Mouse (Mus musculus): Measurements from ENCODE around the gene Hbq1a. TPM values are rescaled to one million over a fixed set of nuclear protein-coding genes. Genes with fewer than 3 reads are reported as not detected.

Gene Hbq1a
- total RNA-seq, 4 experiments from 2014 or later, result 0.67 to 1.9 (median 0.71) TPM; not detected in 1

- DNase-seq (ENCODE audit: low spot score in 2 of 2), result peak in 1 of 2 experiments; percentile 53
Observed at GRCm38 (mm10) chr11:32321196-32321565, 21.3 kb downstream of the Hbq1a start.

GRCm38 (mm10) chr11:32324609-32325008 is 24.7 kb downstream of the Hbq1a start:
- peak; percentile 64 to 90 for DNase-seq (ENCODE audit: low spot score in 2 of 2)

GRCm38 (mm10) chr11:32331075-32331474 is 31.2 kb downstream of the Hbq1a start:
- DNase-seq (ENCODE audit: low spot score in 2 of 2), result no peak

DNA sequence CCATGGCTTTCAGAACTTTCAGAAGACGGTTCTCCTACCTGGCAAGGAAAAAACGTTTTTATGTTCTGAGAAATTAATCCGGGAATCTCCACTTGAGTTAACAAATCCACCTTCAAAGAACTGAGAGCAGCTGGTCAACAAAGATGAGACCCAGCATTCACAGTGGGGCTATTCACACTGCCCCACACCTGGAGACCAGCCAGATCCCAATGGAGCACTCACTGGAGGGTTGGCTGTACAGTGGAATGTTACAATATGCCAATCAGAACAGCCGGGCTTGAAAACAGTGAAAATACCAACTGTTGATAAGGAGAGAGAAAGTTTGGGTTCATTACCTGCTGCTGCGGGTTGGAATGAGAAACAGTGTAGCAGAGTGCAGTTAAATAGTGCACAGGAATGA is 32.0 kb downstream of the Hbq1a start:
- no peak for DNase-seq (ENCODE audit: low spot score in 2 of 2)

DNA sequence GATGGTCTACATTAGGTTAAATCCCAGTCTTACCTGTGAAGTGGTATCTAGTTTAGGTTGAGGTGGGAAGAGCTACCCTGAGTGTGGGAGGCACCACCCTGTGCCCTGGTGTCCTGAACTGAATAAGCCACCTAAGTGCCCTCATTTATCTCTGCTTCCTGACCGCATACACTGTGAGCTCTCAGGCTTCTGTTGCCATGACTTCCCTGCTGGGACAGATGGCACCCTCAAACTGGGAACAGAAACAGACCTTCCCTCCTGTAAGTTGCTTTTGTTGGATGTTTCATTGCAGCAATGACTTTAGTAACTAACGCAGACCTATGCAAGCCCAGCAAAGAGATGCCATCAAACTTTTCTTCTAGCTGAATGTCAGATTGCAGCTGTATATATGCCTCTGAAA is 33.4 kb downstream of the Hbq1a start:
- no peak for DNase-seq (ENCODE audit: low spot score in 2 of 2)

DNA sequence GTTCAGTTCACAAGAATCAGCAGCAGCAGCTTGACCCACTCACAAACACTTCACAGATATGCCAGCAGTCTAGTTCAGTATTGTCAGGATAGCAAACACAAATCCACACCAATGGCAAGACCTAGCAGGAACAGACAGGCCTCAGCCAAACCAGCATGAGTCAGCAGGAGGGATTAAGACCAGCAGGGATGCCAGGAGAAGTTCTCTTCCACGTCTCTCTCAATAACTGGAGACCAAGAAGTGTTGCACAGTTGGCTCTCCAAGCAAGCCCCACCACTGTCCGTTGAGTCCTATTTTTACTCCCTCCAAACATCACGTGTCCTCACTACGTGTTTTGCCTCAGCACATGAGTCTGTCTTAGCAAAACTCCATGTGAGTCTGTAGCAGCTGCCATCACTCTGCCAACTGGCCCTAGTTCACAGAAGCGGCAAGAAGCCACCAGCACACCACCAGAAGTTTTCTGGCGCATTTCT is 36.6 kb downstream of the Hbq1a start:
- no peak for DNase-seq (ENCODE audit: low spot score in 2 of 2)

DNA sequence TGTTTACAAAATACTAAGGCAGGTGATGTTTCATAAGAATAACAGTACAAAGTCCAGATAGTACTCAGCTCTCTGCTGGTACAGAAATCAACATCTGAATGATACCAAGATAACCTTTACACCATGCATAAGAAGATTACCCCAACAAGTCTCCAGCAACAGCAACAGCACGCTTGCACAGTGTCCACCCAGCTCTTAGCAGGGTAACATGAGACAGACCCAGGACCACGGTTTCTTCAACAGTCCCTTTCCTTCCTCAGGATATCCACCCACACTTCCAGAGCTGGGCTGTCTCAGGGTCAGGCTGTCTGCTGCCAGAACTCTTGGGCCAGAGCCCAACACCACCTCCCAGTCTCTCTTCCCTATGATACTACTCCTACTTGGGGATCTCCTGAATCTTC is 39.3 kb downstream of the Hbq1a start:
- DNase-seq (ENCODE audit: low spot score in 2 of 2), result no peak

DNA sequence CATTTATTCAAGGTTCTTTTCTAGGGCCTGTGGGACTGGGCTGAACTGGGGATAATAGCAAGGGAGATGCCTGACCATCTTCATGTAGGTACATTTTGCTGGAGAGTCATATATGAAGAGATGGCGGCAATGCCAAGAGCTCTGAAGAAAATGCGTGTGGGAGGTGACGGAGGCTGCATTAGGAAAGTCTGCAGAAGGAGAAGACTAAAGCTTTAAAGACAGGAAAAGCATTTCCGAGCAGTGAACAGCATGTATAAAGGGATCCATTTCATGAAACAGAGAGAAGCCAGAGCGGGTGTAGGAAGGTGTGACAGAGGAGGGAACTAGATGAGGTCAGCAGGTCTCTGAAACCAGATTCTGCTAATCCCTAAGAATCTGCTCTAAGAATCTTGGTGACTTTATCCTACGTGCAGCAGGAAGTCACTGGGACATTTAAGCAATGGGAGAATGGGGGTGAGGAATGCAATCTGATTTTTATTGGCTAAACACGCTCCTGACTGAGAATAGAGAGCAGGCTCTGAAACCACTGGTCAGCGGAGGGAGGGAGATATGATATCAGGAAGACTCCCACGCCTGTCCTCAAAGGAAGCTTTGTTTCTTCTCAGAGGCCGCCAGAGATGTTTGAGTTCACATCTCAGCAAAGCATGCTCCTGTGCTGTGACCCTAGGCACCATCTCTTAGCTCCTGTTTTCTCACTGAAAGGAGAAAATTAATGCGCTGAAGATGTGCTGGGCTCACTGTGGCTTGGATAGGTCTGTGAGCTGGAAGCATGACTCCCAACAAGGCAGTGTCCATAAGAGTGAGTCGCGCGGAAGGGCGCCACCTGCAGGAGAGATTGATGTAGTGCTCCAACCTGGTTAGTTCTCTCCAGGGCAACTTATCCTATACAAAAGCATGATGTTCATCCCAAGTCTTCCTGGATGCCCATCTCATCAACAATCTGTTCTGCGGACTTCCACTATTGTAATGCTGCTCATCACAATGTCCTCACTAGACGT is 40.9 kb downstream of the Hbq1a start:
- DNase-seq (ENCODE audit: low spot score in 2 of 2), result peak in 1 of 2 experiments; percentile 67

GRCm38 (mm10) chr11:32342770-32343191 is 42.9 kb downstream of the Hbq1a start:
- no peak for DNase-seq (ENCODE audit: low spot score in 2 of 2)

GRCm38 (mm10) chr11:32343350-32343749 is 43.5 kb downstream of the Hbq1a start:
- no peak for DNase-seq (ENCODE audit: low spot score in 2 of 2)

- DNase-seq (ENCODE audit: low spot score in 2 of 2), result no peak
Observed at GRCm38 (mm10) chr11:32345504-32346297, 45.8 kb downstream of the Hbq1a start.

GRCm38 (mm10) chr11:32347264-32347606 is 47.4 kb downstream of the Hbq1a start:
- DNase-seq (ENCODE audit: low spot score in 2 of 2), result no peak

GRCm38 (mm10) chr11:32347607-32348432 is 48.0 kb downstream of the Hbq1a start, which contains the start of gene Sh3pxd2b:
Gene Sh3pxd2b, plus strand, starts transcription at chr11:32347820.
- no peak for DNase-seq (ENCODE audit: low spot score in 2 of 2)

DNA sequence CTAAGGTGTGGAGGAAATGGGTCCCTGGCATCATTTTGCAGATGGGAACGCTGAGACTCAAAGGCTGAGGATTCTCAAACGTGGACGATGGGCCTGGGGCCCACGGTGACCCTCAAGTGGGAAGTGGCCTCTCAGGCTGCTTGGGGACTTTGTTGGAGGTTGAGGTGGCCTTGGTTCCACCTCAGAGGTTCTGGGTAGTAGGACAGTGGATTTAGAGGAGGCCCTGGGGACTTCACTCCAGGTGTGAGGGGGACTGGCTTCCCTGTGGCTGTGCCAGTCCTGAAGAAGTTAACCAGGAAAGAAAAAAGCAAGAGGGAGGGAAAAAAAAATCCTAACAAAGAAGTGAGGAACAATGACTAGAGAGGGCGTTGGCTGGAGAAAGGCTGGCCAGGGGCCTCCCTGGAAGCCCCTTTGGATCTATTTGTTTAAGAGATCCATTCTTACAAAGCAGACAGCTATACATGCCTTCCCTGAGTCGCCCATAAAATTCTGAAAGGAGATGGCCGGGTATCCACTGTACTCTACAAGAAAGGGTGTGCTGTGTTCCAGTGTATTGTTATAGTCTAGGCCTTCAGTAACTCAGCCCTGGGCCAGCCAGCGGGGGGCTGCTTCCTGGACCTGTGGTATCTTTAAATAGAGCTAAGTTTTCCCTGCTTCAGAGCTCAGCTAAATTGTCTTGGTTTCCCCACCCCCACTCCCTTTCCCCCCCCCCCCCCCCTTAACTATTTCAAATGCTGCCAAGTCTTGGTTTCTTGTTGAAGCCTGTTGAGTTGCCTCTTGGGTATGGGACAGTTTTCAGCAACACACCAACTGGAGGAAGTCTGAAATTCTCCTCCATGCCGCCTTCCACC is 48.8 kb downstream of the Hbq1a start:
- no peak for DNase-seq (ENCODE audit: low spot score in 2 of 2)

GRCm38 (mm10) chr11:32349284-32349953 is 49.5 kb downstream of the Hbq1a start:
- DNase-seq (ENCODE audit: low spot score in 2 of 2), result no peak

All from left cerebral cortex, adult 8-10 months (tissue).